Mouse (Mus musculus): ENCODE data around the gene Vwa8.

GRCm38 (mm10) chr14:79142342-79142741 is 293.5 kb downstream of the Vwa8 start:
- TF ChIP-seq CTCF (conservative IDR thresholded peaks at IDR 0.05 in 1 of 2, IDR thresholded peaks at IDR 0.05 in 1 of 2; ENCODE audit: low read depth in 2 of 2, low read length in 2 of 2) (no peak), EP300 (IDR thresholded peaks at IDR 0.05; ENCODE audit: low read length) (no peak), POLR2A (IDR thresholded peaks at IDR 0.05; ENCODE audit: low read depth, low read length) (no peak), RAD21 (IDR thresholded peaks at IDR 0.05; ENCODE audit: low read depth, low read length) (no peak), E2F4 (IDR thresholded peaks at IDR 0.05; ENCODE audit: insufficient replicate concordance, low read depth, low read length) (no peak), TCF12 (IDR thresholded peaks at IDR 0.05; ENCODE audit: low read depth, low read length) (no peak), NRF1 (IDR thresholded peaks at IDR 0.05; ENCODE audit: low read depth, low read length) (no peak), IRF4 (IDR thresholded peaks at IDR 0.05; ENCODE audit: low read depth, low read length) (no peak), ZC3H11A (IDR thresholded peaks at IDR 0.05; ENCODE audit: low read depth, low read length) (no peak), PAX5 (IDR thresholded peaks at IDR 0.05; ENCODE audit: low read length) (no peak)

Data from CH12.LX (cell line).